Mouse (Mus musculus) CH12.LX (cell line): ENCODE results near the gene Alkal2. TPM values are rescaled to one million over a fixed set of nuclear protein-coding genes. Genes with fewer than 3 reads are reported as not detected.

Experiments
- DNase-seq: peaks from one replicate; pipeline ENCODE4 v3.0.0-alpha.2; 2013; ENCODE audit errors: extremely low read depth
- H3K27ac ChIP-seq: 2 replicates; pipeline ENCODE4 v1.5.1; 2012; ENCODE audit warnings: low read depth, mild to moderate bottlenecking, control low read depth, moderate library complexity; ENCODE audit not compliant: insufficient read depth
- H3K27me3 ChIP-seq: replicated peaks from 2 replicates; pipeline ENCODE3; 2012; ENCODE audit warnings: inconsistent platforms
- H3K36me3 ChIP-seq, 2 experiments: replicated peaks in 1 of 2; 2 replicates each; pipeline versions ENCODE3 to v1.6.1; 2012; ENCODE audit warnings: inconsistent platforms in 1 of 2, low read length in 1 of 2, mild to moderate bottlenecking in 1 of 2, mixed read lengths in 1 of 2, moderate library complexity in 1 of 2; ENCODE audit not compliant: control insufficient read depth in 1 of 2, insufficient read depth in 1 of 2
- H3K4me1 ChIP-seq, 2 experiments: 2 replicates each; pipeline ENCODE4 v1.6.1; 2012; ENCODE audit warnings: inconsistent platforms in 1 of 2, moderate library complexity in 1 of 2; ENCODE audit not compliant: insufficient read depth in 2 of 2, control insufficient read depth in 1 of 2
- H3K4me2 ChIP-seq: 2 replicates; pipeline ENCODE4 v1.6.1; 2012; ENCODE audit warnings: low read depth, mild to moderate bottlenecking, control low read depth; ENCODE audit not compliant: poor library complexity, insufficient read depth, severe bottlenecking
- H3K4me3 ChIP-seq, 3 experiments: fragments of 150-350 bp in 1 of 3; sonication (generic) in 1 of 3; replicated peaks in 1 of 3; 2 replicates each; pipeline versions ENCODE3 to v1.5.1; 2011 to 2012; ENCODE audit warnings: low read depth in 2 of 3, low read length in 2 of 3, mild to moderate bottlenecking in 2 of 3, moderate library complexity in 2 of 3, control low read depth in 1 of 3, improper control_type of control experiment in 1 of 3, inconsistent platforms in 1 of 3, mixed read lengths in 1 of 3; ENCODE audit not compliant: poor library complexity in 1 of 3
- H3K79me2 ChIP-seq: replicated peaks from 2 replicates; pipeline ENCODE4 v1.6.1; 2012; ENCODE audit warnings: mild to moderate bottlenecking, moderate library complexity; ENCODE audit not compliant: control insufficient read depth, poor library complexity, insufficient read depth, severe bottlenecking; ENCODE audit errors: extremely low read depth
- H3K9ac ChIP-seq: 2 replicates; pipeline ENCODE4 v1.6.1; 2012; ENCODE audit warnings: low read depth, mild to moderate bottlenecking, control low read depth, moderate library complexity; ENCODE audit not compliant: insufficient read depth
- H3K9me3 ChIP-seq: replicated peaks from 2 replicates; pipeline ENCODE3; 2012; ENCODE audit warnings: low read length, inconsistent platforms, mixed read lengths
- BHLHE40 ChIP-seq: IDR thresholded peaks from 2 replicates; pipeline ENCODE4 v1.6.1; 2011; ENCODE audit warnings: mild to moderate bottlenecking, low read depth, low read length, improper control_type of control experiment
- CHD2 ChIP-seq: IDR thresholded peaks from 2 replicates; pipeline ENCODE4 v1.6.1; 2011; ENCODE audit warnings: low read length, improper control_type of control experiment
- EP300 ChIP-seq: IDR thresholded peaks from 2 replicates; pipeline ENCODE4 v1.6.1; 2011; ENCODE audit warnings: low read length, improper control_type of control experiment
- HCFC1 ChIP-seq: IDR thresholded peaks from 2 replicates; pipeline ENCODE4 v1.6.1; 2012; ENCODE audit warnings: low read depth, mild to moderate bottlenecking, inconsistent platforms, low read length, improper control_type of control experiment
- IRF4 ChIP-seq: IDR thresholded peaks from 2 replicates; pipeline ENCODE4 v1.6.1; 2014; ENCODE audit warnings: low read depth, mild to moderate bottlenecking, inconsistent platforms, low read length, improper control_type of control experiment
- JUND ChIP-seq: conservative IDR thresholded peaks from 2 replicates; pipeline ENCODE4 v1.6.1; 2011; ENCODE audit warnings: low read depth, low read length, improper control_type of control experiment
- KAT2A ChIP-seq: IDR thresholded peaks from 2 replicates; pipeline ENCODE4 v1.6.1; 2012; ENCODE audit warnings: low read length, improper control_type of control experiment, inconsistent platforms; ENCODE audit not compliant: insufficient replicate concordance
- MAFK ChIP-seq: IDR thresholded peaks from 2 replicates; pipeline ENCODE4 v1.6.1; 2011; ENCODE audit warnings: low read length, improper control_type of control experiment; ENCODE audit not compliant: insufficient replicate concordance
- MAZ ChIP-seq: IDR thresholded peaks from 2 replicates; pipeline ENCODE4 v1.6.1; 2012; ENCODE audit warnings: low read depth, mild to moderate bottlenecking, inconsistent platforms, low read length, improper control_type of control experiment, moderate library complexity
- MYC ChIP-seq: IDR thresholded peaks from 2 replicates; pipeline ENCODE4 v1.6.1; 2011; ENCODE audit warnings: low read depth, mild to moderate bottlenecking, improper control_type of control experiment, low read length
- NELFE ChIP-seq: IDR thresholded peaks from 2 replicates; pipeline ENCODE4 v1.6.1; 2011; ENCODE audit warnings: low read depth, low read length, improper control_type of control experiment
- POLR2A ChIP-seq: IDR thresholded peaks from 2 replicates; pipeline ENCODE4 v1.6.1; 2011; ENCODE audit warnings: low read depth, mild to moderate bottlenecking, improper control_type of control experiment, low read length
- SIN3A ChIP-seq: IDR thresholded peaks from 2 replicates; pipeline ENCODE4 v1.6.1; 2012; ENCODE audit warnings: low read length, improper control_type of control experiment, inconsistent platforms
- SMC3 ChIP-seq: IDR thresholded peaks from 2 replicates; pipeline ENCODE4 v1.6.1; 2011; ENCODE audit warnings: low read depth, low read length, improper control_type of control experiment
- TBP ChIP-seq: conservative IDR thresholded peaks from 2 replicates; pipeline ENCODE4 v1.6.1; 2011; ENCODE audit warnings: low read depth, low read length, improper control_type of control experiment
- TCF12 ChIP-seq: IDR thresholded peaks from 2 replicates; pipeline ENCODE4 v1.6.1; 2014; ENCODE audit warnings: low read depth, mild to moderate bottlenecking, inconsistent platforms, low read length, improper control_type of control experiment
- USF2 ChIP-seq: conservative IDR thresholded peaks from 2 replicates; pipeline ENCODE4 v1.6.1; 2011; ENCODE audit warnings: low read depth, low read length, improper control_type of control experiment
- ZKSCAN1 ChIP-seq: IDR thresholded peaks from 2 replicates; pipeline ENCODE4 v1.6.1; 2012; ENCODE audit warnings: low read depth, inconsistent platforms, low read length, improper control_type of control experiment, borderline replicate concordance
- ZMIZ1 ChIP-seq: IDR thresholded peaks from 2 replicates; pipeline ENCODE4 v1.6.1; 2012; ENCODE audit warnings: low read depth, mild to moderate bottlenecking, inconsistent platforms, low read length, improper control_type of control experiment
- ZNF384 ChIP-seq: IDR thresholded peaks from 2 replicates; pipeline ENCODE4 v1.6.1; 2012; ENCODE audit warnings: low read depth, low read length, improper control_type of control experiment, inconsistent platforms
- dilution Hi-C: fragments of 300-500 bp; cut with MboI; formaldehyde crosslinking; loops from 2 replicates; pipeline ENCODE4 v1.14.3; 2020; ENCODE audit warnings: low sequenced_read_pairs; ENCODE audit not compliant: extremely low pct_unique_long_range_greater_than_20kb, extremely low pct_ligation_motif_present
- in situ Hi-C: fragments of 300-500 bp; cut with MboI; formaldehyde crosslinking; loops from 3 replicates; pipeline ENCODE4 v1.14.3; 2019; ENCODE audit warnings: low sequenced_read_pairs, low pct_ligation_motif_present, low pct_unique_long_range_greater_than_20kb, mixed read lengths
- polyA plus RNA-seq: library from polyadenylated mRNA; unstranded; fragments of >175 nt; gene quantifications from 2 replicates; pipeline ENCODE4 v1.2.1, GENCODE M21; 2012; ENCODE audit warnings: low read depth; ENCODE audit not compliant: insufficient read length
- total RNA-seq, 2 experiments: library from RNA; depleted of rRNA; stranded (reverse); fragments of 300-350 nt in 1 of 2; fragments of >200 nt in 1 of 2; gene quantifications; 2 replicates each; pipeline ENCODE4 v1.2.3; 2012 to 2014

Alkal2 gene
- total RNA-seq (2012; rRNA removed) (not detected in 2 replicates), total RNA-seq (2014; rRNA removed) (not detected in 2 replicates), polyA plus RNA-seq (not detected in 2 replicates)

- no peak within 1 kb of the TSS for H3K4me2 ChIP-seq
- no peak within 1 kb of the TSS for H3K9ac ChIP-seq
- DNase-seq = no peak
- no peaks in the 10 kb centered on the region for H3K9me3 ChIP-seq
- no peak within 1 kb of the TSS for H3K4me3 ChIP-seq
- H3K36me3 ChIP-seq = no peaks in the 10 kb centered on the region
- in situ Hi-C loops = loop anchor here (5.0 kb wide), 1 partner anchor 287 kb away; no protein-coding TSS in a partner anchor
- TF ChIP-seq SIN3A (no peak), SMC3 (no peak), IRF4 (no peak), ZKSCAN1 (no peak), USF2 (no peak), MAZ (no peak), ZMIZ1 (no peak), KAT2A (no peak), BHLHE40 (no peak), CHD2 (no peak), TCF12 (no peak), ZNF384 (no peak), MAFK (no peak), POLR2A (no peak), HCFC1 (no peak), TBP (no peak), MYC (no peak), EP300 (no peak)
- H3K79me2 ChIP-seq = no peaks in the 10 kb centered on the region
- no peaks in the 10 kb centered on the region for H3K4me1 ChIP-seq
- H3K27ac ChIP-seq = no peak within 1 kb of the TSS
- dilution Hi-C loops = no loop called here
- no peaks in the 10 kb centered on the region for H3K27me3 ChIP-seq
Measured at GRCm38 (mm10) chr12:30883986-30884621, at the start of gene Alkal2. Gene Alkal2, plus strand, starts transcription at chr12:30884322.

DNA sequence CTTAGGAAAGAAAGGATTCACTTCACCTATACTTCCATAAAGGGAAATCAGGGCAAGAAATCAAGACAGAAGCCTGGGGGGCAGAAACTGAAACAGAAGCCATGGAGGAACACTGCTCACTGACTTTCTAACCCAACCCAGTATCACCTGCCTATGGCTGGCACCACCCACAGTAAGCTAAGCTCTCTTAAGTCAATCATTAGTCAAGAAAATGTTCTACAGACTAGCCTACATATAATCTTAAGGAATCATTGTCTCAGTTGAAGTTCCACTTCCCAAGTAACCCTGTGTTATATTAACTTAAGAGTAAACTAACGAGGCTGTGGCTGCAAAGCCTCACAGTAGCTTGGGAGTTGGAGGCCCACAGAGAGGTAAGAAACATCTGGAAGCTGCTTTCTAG lies 35.6 kb upstream of the Alkal2 start:
- dilution Hi-C loops (no loop called here), in situ Hi-C loops (no loop called here)
- Histone ChIP-seq H3K36me3 (no peaks in the 10 kb centered on the region), H3K9me3 (no peaks in the 10 kb centered on the region), H3K4me2 (no peak overlapping the region), H3K4me3 (no peak overlapping the region), H3K4me1 (no peaks in the 10 kb centered on the region), H3K27me3 (no peaks in the 10 kb centered on the region), H3K79me2 (no peaks in the 10 kb centered on the region), H3K27ac (no peak overlapping the region), H3K9ac (no peak overlapping the region)
- TF ChIP-seq ZMIZ1 = no peak
- no peak for TF ChIP-seq NELFE
- no peak for TF ChIP-seq JUND
- TF ChIP-seq TBP = no peak
- DNase-seq = no peak
